Mouse (Mus musculus) lung, postnatal 36 days (tissue): ENCODE measurements around the gene Kcnn3.

Source experiments
- DNase-seq: peaks from one replicate; pipeline ENCODE4 v3.0.0; 2022; ENCODE audit warnings: mixed read lengths

Kcnn3 gene

DNA sequence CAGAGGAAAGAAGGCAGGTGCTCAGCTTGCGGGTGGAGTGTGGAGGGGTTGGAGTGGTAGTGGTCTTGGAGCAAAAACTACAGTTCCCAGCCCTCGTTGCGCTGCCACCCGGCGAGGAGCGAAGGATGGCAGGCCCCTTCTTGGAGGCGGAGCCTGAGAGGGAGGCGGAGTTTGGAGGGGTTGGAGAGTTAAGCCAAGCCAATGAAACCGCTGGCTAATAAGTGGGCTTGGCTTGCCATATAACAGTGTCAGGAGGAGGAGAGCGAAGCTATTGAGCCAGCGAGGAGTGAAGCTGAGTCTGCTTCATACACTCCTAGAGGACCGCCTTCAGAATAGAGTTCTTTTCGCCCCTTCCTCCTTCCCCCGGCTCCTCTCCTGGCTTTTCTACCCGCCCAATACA lies at the start of gene Kcnn3:
Gene Kcnn3, plus strand, starts transcription at position 271 of the 400 bp plus-strand sequence.
- DNase-seq = peak; percentile 93

DNA sequence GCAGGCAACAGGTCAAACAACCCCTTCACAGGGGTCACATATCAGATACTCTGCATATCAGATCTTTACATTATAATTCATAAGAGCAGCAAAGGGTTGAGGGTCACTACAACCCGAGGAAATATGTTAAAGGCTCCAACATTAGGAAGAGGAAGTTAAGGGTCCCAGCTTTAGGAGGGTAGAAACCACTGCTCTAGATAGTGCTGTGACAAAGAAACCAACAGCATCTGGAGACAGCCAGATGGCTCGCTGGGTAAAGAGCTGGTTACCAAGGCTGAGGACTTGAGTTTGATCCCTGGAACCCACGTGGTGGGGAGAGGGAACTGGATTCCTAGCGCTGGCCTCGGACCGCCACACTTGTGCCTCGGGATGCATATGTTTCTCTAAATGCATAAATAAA lies 47.7 kb upstream of the Kcnn3 start:
- no peak for DNase-seq

DNA sequence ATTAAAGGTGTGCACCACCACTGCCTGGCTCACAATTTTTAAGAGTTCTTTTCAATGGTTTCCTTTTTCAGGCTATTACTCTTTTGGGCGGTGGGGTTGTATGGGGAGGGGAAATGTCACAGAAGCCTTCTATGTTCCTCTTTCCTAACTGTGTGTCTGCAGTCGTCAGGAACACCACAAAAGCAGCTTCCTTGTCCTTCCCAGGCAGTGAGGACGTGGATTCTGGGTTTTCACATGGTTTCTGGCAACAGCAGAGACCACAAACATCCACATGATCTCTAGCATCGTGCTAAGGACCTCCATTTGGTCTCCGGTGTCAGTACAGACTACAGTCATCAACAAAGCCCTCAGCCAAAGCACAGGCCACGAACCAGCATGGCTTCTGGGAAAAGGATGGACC lies 46.1 kb upstream of the Kcnn3 start:
- DNase-seq = no peak

DNA sequence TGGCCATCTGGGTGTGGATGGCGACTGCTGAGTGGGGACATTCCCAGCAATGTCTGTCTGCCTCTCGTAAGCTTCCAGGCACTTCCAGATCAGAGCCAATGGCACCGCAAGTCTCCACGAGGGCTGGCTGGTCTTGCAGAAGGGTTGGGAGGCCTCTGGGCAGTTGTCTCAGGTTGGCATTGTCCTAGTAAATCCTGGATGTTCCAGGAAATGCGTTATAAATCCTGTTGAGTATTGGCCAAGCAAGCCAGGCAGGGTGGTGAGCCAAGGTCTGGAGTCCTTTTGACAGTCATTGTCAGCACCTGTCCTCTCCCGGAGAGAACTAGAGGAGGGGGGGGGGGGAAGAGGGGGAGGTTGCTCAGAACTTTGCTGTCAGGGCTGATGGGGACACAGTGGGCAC lies 40.9 kb upstream of the Kcnn3 start:
- DNase-seq = no peak

DNA sequence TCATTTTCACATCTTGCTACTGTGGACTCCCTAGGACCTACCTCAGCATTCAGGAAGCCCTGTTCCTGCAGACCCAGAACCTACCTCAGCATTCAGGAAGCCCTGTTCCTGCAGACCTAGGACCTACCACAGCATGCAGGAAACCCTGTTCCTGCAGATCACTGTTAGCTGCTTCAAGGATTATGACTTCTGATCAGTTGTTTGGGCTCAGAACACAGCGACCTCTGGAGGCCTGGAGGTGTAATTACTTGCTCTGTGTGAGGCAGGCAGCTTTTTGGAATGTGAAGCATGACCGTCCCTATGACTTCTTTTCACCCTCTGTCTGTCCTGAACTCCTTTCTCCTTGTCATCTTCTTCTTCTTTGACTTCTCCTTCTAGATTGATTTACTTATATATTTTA lies 38.5 kb upstream of the Kcnn3 start:
- peak; percentile 37 for DNase-seq

DNA sequence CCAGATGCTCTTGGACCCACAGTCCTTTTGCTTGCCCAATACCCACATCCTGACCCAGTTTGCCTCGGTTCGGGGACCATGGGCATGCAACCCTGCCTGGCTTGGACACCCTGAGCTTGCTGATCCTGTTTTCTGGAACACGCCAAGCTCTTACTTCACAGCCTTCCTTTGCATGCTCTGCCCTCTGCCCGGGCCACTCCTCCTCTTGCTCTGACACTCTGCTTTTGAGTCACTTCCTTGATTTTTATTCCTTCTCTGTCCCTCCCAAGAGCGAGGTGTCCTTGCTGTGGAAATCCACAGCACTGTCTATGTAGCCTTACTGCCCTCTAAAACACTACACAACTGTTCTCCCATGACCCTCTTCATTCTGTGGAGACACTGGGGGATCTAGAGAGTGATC lies 37.7 kb upstream of the Kcnn3 start:
- DNase-seq = no peak

DNA sequence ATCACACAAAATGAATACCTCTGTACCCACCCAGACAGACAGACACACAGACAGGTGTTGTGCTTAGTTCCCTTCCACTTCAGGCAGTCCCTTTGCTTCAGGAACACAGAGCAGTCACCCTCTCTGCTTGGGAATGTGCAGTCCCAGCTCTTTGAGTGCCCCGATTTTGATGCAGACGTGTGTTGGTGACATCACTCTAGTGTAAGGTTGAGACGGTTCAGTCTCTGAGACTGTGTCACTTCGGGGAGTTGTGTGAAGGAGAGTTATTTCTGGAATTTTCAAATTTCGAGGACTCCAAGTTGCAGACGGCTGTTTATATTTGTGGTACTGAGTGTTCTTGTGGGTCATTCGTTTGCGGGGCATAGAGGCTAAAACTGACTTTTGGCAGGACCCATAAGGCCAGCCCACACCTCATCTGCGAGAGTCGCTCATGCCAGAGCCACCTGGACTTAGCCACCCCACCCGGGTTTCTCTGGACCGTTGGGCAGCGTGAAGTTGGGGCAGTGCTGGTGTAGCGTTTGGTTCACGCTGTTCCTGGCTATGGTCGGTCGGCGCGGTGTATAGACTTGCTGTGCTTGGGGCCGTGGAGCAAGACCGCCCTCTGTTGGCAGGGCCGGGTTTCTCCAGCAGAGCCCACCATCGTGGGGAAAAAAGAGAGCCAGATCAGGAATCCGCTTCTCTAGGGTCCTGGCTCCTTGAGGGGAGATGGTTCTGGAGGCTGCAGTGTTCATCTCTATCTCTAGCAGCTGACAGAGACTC lies 35.0 kb upstream of the Kcnn3 start:
- DNase-seq = peak; percentile 84

DNA sequence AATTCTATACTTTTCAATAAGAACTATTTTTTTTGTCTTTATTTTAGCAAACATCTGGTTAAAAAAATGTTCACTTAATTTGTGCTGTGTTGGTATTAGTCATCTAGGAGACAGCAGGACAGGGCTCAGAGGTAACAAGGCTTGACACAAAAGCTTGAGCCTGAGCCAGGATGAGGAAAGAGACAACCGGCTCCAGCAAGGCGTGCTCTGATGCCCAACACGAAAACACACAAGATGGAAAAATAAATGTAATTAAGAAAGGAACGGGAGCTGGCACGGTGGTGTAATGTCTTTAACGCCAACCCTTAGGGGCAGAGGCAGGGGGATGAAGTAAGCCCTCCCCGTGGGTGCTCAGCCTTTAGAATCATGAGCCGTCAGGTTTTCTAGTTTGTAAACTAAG lies 33.9 kb upstream of the Kcnn3 start:
- DNase-seq = no peak

DNA sequence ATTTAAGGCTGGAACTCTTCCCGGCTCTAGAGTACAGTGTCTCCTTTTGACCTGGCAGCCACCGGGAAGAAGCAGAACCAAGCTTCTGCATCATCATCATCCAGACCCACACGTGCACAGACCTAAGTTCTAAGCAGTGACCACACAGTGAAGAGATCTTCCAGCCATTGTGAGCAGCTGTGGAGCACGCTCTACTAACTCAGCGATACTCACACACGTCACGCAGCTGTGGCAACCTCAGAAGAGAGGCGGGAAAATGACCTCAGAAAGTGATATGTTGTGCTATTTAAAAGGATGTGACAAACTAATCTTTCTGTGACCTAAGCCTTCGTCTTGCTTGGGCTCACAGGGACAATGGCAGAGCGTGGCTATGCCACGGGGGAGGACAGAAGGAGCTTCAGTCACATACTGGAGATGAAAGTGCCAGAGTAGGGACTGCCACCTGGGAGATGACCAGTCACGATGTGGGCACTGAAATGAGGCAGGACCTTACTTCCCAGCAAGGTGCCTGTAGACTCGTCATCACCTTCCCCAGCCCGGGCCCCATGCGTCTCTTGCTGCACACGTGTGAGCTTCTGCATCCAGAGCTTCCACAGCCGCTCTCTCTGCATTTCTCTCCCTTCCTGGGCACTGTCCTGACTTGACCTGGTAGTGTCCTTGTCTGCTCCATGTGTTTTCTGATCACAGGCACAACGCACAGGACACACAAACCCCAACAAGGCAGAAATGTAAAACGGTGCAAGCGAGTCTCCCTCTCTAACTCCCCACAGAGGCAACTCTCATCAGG lies 32.9 kb upstream of the Kcnn3 start:
- no peak for DNase-seq

DNA sequence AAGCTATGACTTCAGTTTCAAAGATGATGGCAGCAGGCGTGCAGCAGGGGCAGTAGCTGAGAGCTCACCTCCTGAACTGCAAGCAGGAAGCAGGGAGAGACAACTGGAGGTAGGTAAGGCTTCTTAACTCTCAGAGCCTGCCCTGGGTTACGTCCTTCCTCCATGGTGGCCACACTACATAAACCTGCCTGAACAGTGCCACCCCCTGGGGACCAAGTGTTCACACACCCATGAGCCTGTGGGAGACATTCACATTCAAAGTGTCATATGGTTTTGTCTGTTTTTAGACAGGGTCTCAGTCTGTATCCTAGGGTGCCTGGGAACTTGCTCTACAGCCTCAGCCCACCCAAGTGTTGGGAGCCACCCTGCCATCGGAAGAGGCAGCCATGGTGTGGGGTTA lies 29.2 kb upstream of the Kcnn3 start:
- no peak for DNase-seq

DNA sequence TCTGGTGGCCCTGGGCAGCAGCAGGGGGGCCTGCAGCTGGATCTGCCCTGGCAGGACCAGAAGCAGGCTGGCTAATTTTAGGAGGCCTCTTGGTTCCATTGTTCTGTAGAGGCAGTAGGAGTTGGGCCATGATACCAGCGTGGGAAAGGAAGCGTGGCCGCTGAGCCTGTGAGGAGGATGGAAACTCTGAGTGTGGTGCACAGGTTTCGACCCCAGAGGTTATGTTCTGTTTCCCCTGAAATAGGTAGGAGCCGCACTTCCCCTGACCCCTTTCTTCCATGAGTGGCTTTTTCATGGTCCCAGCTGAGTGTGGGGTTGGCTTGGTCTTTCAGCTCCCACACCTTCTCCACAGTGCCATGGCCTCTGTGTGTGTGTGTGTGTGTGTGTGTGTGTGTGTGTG lies 28.4 kb upstream of the Kcnn3 start:
- DNase-seq = no peak

DNA sequence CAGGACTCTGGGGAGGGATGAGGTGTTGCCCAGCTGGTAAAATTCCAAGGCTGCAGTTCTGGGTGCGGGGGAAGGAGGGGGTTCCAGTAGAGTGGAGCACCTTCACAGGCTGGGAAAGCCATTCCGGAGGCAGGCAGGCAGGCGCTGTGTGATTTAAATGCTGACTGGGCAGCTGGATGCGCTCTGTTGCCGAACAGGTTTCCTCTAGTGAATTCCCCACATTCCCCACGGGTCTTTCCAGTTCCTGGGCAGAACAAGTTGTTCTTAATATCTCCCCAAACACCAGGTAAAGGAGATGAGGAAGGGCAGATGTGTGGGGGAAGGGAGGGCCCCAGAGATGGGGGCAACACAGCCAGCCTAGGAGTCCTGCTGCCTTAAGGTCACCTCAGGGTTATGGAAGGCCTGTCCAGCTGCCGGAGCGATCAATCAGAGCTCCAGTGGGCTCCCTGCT lies 27.2 kb upstream of the Kcnn3 start:
- peak; percentile 62 for DNase-seq

DNA sequence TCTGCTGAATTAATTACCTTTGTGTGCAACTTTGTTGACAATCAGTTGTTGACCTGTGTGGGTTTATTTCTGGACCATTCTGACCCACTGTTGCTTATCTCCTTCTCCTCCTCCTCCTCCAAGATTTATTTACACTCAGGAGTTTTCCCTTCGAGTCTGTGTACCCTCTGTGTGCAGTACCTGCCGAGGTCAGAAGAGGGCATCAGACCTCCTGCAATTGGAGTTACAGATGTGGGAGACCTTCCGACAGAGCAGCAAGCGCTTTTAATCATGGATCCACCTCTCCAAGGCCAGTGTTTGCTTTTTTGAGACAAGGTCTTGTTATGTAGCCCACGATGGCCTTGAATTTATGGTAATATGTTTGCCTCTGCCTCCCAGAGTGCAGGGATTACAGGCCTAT lies 25.3 kb upstream of the Kcnn3 start:
- no peak for DNase-seq

DNA sequence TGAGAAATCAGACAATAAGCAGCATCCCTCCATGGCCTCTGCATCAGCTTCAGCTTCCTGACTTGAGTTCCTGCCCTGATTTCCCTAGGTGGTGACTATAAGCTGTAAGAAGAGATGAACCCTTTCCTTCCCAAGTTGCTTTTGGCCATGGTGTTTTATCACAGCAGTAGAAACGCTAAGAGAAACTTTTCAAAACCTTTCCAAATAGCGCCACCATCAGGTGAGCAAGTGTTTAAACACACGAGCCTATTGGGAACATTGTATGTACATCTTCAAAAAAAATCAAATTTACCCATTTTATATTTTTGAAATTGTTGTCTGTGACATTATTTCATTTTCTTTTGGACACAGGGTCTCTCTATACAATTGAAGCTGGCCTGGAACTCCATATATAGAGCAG lies 23.6 kb upstream of the Kcnn3 start:
- DNase-seq = no peak

DNA sequence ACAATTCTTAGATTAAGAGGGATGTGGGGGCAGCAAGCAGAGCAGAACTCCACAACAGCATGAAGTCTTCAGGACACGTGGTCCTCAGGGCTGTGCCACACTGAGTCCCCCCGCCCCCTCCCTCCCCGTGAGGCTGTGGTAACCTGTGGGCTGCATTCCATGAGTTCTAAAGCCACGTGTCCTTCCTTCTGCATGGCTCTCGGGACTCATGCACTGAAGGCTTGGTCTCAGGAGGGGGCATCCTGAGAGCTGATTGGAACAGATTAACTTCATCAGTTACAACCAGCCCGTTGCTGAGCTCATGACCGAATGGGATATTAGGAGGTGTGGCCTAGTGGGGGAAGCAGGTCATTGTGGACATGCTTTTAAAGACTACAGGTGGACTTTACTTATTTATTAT lies 20.3 kb upstream of the Kcnn3 start:
- DNase-seq = no peak

DNA sequence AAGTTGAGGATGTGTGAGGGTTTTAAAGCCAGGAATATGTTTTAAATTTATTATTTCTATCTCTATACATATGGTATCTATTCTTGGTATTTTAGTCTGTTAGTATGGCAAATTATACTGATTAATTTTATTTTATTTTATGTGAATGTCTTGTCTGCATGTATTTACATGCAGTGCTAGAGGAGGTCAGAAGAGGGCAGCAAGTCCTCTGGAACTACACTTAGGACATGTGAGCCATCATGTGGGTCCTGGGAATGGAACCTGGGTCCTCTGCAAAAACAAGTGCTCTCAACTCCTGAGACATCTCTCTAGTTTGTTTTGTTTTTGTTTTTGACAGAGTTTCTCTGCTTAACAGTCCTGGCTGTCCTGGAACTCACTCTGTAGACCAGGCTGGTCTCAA lies 18.5 kb upstream of the Kcnn3 start:
- DNase-seq = no peak

DNA sequence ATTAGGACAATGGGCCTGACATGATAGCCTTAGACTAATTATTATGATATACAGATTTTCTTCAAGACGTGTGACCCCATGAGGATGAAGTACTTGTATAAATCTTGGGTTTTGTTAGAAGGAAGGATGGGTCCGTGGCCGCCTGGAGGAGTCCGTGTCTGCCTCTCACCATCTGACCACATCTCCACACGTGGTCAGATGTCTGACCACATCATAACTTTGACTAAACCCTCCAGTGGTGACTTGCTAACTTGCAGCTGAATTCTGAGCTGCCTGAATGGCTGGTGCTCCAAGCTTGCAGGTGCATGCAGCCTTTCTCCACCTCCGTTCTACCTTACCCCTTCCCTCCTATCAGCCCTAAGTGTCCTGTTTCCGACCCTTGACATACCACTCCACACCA lies 17.4 kb upstream of the Kcnn3 start:
- no peak for DNase-seq

DNA sequence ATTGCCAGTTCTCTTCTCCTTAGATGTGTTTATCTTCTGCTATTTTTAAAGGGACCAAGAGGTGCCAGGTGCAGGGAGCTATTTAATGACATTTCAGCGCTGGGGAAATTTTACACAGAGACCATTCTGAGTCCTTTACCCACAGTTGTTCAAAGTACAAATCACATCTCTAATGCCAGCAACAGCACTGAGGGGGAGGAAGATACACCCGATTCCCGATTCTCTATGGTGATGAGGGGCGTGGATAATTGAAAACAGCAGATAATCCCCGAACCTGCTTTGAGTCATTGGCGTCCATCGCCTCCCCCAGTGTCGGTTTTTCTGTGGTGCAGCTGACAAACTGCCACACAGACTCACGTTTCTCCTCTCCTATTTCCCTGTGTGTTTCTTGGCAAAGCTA lies 11.9 kb upstream of the Kcnn3 start:
- no peak for DNase-seq

DNA sequence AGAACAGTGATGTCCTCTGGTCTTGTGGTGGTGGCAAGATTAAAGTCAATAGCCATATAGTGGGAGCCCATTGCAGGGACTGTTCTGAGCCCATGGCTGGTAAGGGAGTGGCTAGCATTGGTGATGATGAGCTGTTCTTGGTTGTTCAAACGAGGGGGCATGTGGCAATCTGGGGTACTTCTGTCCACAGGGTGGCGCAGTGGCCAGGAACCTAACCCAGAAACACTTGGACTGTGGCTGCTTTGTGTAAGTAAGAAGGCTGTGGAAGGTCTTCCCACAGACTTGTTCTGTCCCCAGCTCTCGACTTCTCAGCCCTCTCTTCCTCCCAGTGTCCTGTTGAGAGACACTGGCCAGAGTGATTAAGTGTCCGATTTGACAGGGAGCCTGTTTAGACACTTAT lies 9.0 kb upstream of the Kcnn3 start:
- DNase-seq = peak; percentile 71

DNA sequence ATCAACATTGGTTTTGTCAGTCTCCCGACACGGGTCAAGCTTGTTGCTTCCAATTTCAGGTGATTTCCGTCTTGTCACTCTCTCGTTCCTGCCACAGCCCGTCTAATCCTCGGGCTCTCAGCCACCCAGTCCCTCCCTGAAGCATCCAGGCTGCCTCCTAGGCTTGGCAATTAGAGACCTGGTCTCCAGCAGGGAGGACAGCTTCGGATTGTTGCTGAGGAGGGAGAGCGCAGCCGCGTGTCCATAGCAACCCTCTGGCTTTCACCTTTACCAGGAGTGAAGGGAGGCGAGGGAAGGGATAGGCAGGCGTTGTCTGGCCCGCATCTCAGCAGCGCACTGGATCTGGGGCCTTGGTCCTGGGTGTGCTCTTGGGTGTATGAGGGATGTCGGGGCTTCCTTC lies 8.6 kb upstream of the Kcnn3 start:
- DNase-seq = no peak

DNA sequence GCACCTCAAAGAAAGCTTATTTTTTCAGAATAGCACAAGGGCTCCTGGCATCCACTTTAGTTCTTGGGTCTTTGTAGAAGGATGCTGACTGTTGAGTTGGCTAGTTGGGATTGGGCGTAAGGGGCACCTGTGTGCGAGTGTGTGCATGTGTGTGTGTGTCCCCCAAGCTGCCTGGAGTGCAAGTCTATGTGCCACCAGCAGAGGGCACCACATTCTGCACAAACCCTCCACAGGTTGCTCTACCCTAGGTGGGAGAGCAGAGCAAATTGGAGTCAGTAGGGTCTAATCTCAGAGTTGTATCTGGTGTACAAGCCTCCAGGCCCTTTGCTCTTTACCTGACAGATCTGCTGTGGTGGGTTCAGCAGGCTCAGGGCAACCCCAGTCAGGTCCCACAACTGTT lies 7.7 kb upstream of the Kcnn3 start:
- no peak for DNase-seq

DNA sequence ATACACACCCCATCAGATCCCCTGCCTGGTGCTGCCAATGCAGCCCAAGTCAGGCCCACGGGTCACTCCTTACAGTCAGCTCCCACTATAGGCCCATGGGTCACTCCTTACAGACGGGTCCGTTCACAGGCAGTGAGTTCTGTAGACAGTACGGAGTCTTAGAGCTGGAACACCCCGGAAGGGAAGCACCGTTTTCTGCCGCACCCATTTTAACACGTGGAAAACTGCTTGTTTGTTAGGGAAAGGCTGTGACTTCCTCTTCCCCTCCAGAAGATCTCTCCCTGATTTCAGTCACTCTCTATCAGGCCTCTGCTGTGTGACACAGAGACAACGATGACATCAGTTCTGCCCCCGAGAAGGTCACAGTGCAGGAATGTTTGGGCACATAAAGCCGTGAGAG lies 4.5 kb upstream of the Kcnn3 start:
- no peak for DNase-seq

DNA sequence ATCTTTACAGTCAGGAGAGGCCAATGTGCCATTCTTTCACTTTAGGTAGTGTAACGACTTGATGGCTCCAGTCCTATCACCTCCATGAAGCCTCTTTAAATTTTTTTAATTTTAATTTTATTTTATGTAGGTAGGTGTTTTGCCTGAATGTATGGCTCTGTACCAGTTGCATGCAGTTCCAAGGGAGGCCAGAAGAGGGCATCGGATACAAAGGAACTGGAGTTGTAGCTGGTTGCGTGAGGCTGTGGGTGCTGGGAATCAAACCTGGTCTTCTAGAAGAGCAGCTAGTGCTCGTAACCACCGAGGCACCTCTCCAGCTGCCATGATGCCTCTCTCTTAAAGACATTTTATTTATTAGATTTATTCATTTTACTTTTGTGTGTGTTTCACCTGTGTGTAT lies 3.6 kb upstream of the Kcnn3 start:
- no peak for DNase-seq
